Mouse (Mus musculus): ENCODE measurements at regions not wholly inside any gene's neighbourhood (a gene's known extent, or its start where the extent isn't known, plus 50 kb on each side); places are given as distances from the start of the nearest gene placed in this dataset.

DNA sequence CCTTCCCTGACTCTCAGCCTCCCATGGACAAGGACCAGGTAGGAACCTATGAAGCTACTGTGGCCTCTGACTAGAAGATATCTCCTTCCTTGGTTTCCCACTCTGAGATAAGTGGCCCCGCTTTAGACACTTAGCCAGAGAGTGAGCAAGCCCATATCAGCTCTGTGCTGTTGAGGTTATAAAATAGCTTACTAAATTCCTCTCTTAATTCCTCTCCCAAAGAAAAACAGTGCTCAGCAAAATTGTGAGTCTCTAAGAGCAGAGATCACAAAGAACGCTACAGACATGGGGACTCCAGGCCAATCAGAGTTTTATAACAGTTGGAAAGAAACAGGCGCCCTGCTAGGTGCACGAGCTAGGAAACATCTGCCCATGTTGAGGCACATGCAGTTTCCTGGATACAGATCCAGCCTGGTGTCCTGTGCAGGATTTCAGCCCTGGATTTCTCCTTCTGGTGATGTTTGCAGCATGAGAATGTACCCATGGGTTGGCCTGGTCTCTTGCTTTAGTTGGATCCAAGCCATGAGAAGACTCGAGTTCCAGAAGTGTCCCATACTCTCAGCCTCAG is 108.9 kb upstream of the Arhgap28 start:
- no peak overlapping the region for H3K4me3 ChIP-seq (ENCODE audit: low read length)
- no peak overlapping the region for H3K27ac ChIP-seq (ENCODE audit: low read length)
- no peak for ATAC-seq
- 70% methylated on average over 5 of the region's 5 CpGs for WGBS
- H3K9me3 ChIP-seq (ENCODE audit: control insufficient read depth, low read length) = no peaks in the 10 kb centered on the region
- H3K36me3 ChIP-seq (ENCODE audit: control insufficient read depth, insufficient read depth, low read length) = no peaks in the 10 kb centered on the region
- H3K27me3 ChIP-seq (replicated peaks; ENCODE audit: control insufficient read depth, insufficient read depth, low read length) = no peaks in the 10 kb centered on the region
- H3K9ac ChIP-seq (ENCODE audit: low read depth, low read length) = no peak overlapping the region
- H3K4me2 ChIP-seq (ENCODE audit: low read depth, low read length) = no peak overlapping the region
- no peaks in the 10 kb centered on the region for H3K4me1 ChIP-seq (ENCODE audit: control insufficient read depth, insufficient read depth, low read length)

DNA sequence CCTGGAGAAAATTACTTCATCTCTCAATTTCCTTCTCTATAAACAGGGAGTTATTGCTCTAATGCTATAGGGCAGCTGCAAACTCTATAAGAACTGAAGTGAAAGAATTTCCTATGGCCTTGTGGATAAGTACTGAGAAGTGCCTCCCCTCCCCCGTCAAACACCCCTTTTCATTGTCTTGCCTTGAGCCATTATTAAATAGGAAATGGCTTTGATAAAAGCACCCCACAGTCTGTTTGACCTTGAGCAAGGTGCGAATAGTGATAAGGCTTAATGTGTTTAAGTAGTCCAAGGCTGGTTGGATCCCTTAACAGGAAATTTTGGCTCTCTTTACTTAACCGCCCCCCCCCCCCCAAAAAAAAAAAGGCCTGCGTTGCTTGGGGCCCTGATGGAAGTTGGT is 111.7 kb upstream of the Arhgap28 start:
- H3K4me1 ChIP-seq (ENCODE audit: control insufficient read depth, insufficient read depth, low read length) = no peaks in the 10 kb centered on the region
- H3K27me3 ChIP-seq (replicated peaks; ENCODE audit: control insufficient read depth, insufficient read depth, low read length) = no peaks in the 10 kb centered on the region
- H3K4me3 ChIP-seq (ENCODE audit: low read length) = no peak overlapping the region
- no peak for ATAC-seq
- 73% methylated on average over 4 of the region's 4 CpGs for WGBS
- H3K9me3 ChIP-seq (ENCODE audit: control insufficient read depth, low read length) = no peaks in the 10 kb centered on the region
- H3K9ac ChIP-seq (ENCODE audit: low read depth, low read length) = no peak overlapping the region
- no peak overlapping the region for H3K27ac ChIP-seq (ENCODE audit: low read length)
- no peaks in the 10 kb centered on the region for H3K36me3 ChIP-seq (ENCODE audit: control insufficient read depth, insufficient read depth, low read length)
- H3K4me2 ChIP-seq (ENCODE audit: low read depth, low read length) = no peak overlapping the region

GRCm38 (mm10) chr17:68119055-68119698 is 115.3 kb upstream of the Arhgap28 start:
- Histone ChIP-seq H3K4me2 (ENCODE audit: low read depth, low read length) (no peak overlapping the region), H3K4me1 (ENCODE audit: control insufficient read depth, insufficient read depth, low read length) (no peaks in the 10 kb centered on the region), H3K36me3 (ENCODE audit: control insufficient read depth, insufficient read depth, low read length) (no peaks in the 10 kb centered on the region), H3K4me3 (ENCODE audit: low read length) (no peak overlapping the region), H3K9ac (ENCODE audit: low read depth, low read length) (no peak overlapping the region), H3K27ac (ENCODE audit: low read length) (no peak overlapping the region), H3K27me3 (replicated peaks; ENCODE audit: control insufficient read depth, insufficient read depth, low read length) (no peaks in the 10 kb centered on the region), H3K9me3 (ENCODE audit: control insufficient read depth, low read length) (no peaks in the 10 kb centered on the region)
- WGBS = 76% methylated on average over 3 of the region's 3 CpGs
- no peak for ATAC-seq

DNA sequence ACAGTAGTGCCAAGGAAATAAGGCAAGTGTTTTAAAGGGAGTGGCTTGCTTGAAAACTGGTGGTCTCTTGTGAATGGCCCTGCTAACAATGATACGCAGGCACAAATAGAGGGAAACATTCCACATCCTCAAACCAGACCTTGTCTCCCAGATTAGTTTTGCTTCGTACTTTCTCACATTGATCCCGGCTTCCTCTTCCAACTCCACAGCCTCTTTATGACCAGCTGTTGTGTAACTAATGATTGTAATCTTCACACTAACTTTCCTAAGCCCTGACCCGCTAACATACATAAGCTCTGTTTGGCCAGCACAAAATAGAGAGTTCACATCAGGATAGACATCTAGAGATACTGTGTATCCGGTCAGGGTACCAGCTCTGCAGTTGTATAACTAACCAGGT is 116.3 kb upstream of the Arhgap28 start:
- 59% methylated on average over 5 of the region's 5 CpGs for WGBS
- H3K4me1 ChIP-seq (ENCODE audit: control insufficient read depth, insufficient read depth, low read length) = no peaks in the 10 kb centered on the region
- H3K27me3 ChIP-seq (replicated peaks; ENCODE audit: control insufficient read depth, insufficient read depth, low read length) = no peaks in the 10 kb centered on the region
- H3K9ac ChIP-seq (ENCODE audit: low read depth, low read length) = no peak overlapping the region
- H3K4me2 ChIP-seq (ENCODE audit: low read depth, low read length) = no peak overlapping the region
- no peak overlapping the region for H3K27ac ChIP-seq (ENCODE audit: low read length)
- ATAC-seq = no peak
- no peak overlapping the region for H3K4me3 ChIP-seq (ENCODE audit: low read length)
- no peaks in the 10 kb centered on the region for H3K36me3 ChIP-seq (ENCODE audit: control insufficient read depth, insufficient read depth, low read length)
- no peaks in the 10 kb centered on the region for H3K9me3 ChIP-seq (ENCODE audit: control insufficient read depth, low read length)

GRCm38 (mm10) chr17:68120744-68121143 is 116.8 kb upstream of the Arhgap28 start:
- Histone ChIP-seq H3K4me1 (ENCODE audit: control insufficient read depth, insufficient read depth, low read length) (no peaks in the 10 kb centered on the region), H3K9me3 (ENCODE audit: control insufficient read depth, low read length) (no peaks in the 10 kb centered on the region), H3K4me2 (ENCODE audit: low read depth, low read length) (no peak overlapping the region), H3K27me3 (replicated peaks; ENCODE audit: control insufficient read depth, insufficient read depth, low read length) (no peaks in the 10 kb centered on the region), H3K27ac (ENCODE audit: low read length) (no peak overlapping the region), H3K4me3 (ENCODE audit: low read length) (no peak overlapping the region), H3K36me3 (ENCODE audit: control insufficient read depth, insufficient read depth, low read length) (no peaks in the 10 kb centered on the region), H3K9ac (ENCODE audit: low read depth, low read length) (no peak overlapping the region)
- ATAC-seq = no peak
- whole genome bisulfite sequencing = 54% methylated on average over 6 of the region's 6 CpGs

- Histone ChIP-seq H3K36me3 (ENCODE audit: control insufficient read depth, insufficient read depth, low read length) (no peaks in the 10 kb centered on the region), H3K27me3 (replicated peaks; ENCODE audit: control insufficient read depth, insufficient read depth, low read length) (no peaks in the 10 kb centered on the region), H3K9me3 (ENCODE audit: control insufficient read depth, low read length) (no peaks in the 10 kb centered on the region), H3K27ac (ENCODE audit: low read length) (no peak overlapping the region), H3K4me3 (ENCODE audit: low read length) (no peak overlapping the region), H3K4me1 (ENCODE audit: control insufficient read depth, insufficient read depth, low read length) (no peaks in the 10 kb centered on the region), H3K4me2 (ENCODE audit: low read depth, low read length) (no peak overlapping the region), H3K9ac (ENCODE audit: low read depth, low read length) (no peak overlapping the region)
- 64% methylated on average over 10 of the region's 10 CpGs for WGBS
- ATAC-seq = no peak
Measured at GRCm38 (mm10) chr17:68134373-68134772, 130.5 kb upstream of the Arhgap28 start.

DNA sequence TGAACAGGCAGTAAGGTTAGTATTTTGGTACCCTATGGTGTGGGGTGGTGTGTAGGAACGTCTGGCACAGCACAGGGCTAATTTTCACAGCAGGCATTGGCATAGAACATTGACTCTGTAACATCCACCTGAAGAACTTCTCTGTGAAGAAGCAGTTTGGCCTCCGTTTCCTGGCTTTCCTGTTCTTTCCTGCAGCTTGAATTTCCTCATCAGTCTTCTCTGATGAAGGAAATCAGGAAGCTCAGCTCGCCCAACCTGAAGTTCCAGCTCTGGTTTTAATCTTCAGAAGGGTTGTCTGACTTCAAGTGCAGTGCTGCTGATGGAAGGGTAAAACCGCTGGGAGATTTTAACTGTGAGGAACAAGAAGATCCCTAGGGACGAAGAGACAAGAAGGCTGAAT is 131.5 kb upstream of the Arhgap28 start:
- Histone ChIP-seq H3K4me2 (ENCODE audit: low read depth, low read length) (no peak overlapping the region), H3K9ac (ENCODE audit: low read depth, low read length) (no peak overlapping the region), H3K4me3 (ENCODE audit: low read length) (no peak overlapping the region), H3K4me1 (ENCODE audit: control insufficient read depth, insufficient read depth, low read length) (no peaks in the 10 kb centered on the region), H3K27me3 (replicated peaks; ENCODE audit: control insufficient read depth, insufficient read depth, low read length) (no peaks in the 10 kb centered on the region), H3K36me3 (ENCODE audit: control insufficient read depth, insufficient read depth, low read length) (no peaks in the 10 kb centered on the region), H3K27ac (ENCODE audit: low read length) (no peak overlapping the region), H3K9me3 (ENCODE audit: control insufficient read depth, low read length) (no peaks in the 10 kb centered on the region)
- 66% methylated on average over 5 of the region's 5 CpGs for WGBS
- ATAC-seq = no peak

- Histone ChIP-seq H3K36me3 (ENCODE audit: control insufficient read depth, insufficient read depth, low read length) (no peaks in the 10 kb centered on the region), H3K27ac (ENCODE audit: low read length) (no peak overlapping the region), H3K4me1 (ENCODE audit: control insufficient read depth, insufficient read depth, low read length) (no peaks in the 10 kb centered on the region), H3K9ac (ENCODE audit: low read depth, low read length) (no peak overlapping the region), H3K4me3 (ENCODE audit: low read length) (no peak overlapping the region), H3K4me2 (ENCODE audit: low read depth, low read length) (no peak overlapping the region), H3K9me3 (ENCODE audit: control insufficient read depth, low read length) (no peaks in the 10 kb centered on the region), H3K27me3 (replicated peaks; ENCODE audit: control insufficient read depth, insufficient read depth, low read length) (no peaks in the 10 kb centered on the region)
- ATAC-seq = no peak
- 90% methylated on average over 7 of the region's 7 CpGs for WGBS
Measured at GRCm38 (mm10) chr17:68143307-68143706, 130.3 kb upstream of the L3mbtl4 start.

DNA sequence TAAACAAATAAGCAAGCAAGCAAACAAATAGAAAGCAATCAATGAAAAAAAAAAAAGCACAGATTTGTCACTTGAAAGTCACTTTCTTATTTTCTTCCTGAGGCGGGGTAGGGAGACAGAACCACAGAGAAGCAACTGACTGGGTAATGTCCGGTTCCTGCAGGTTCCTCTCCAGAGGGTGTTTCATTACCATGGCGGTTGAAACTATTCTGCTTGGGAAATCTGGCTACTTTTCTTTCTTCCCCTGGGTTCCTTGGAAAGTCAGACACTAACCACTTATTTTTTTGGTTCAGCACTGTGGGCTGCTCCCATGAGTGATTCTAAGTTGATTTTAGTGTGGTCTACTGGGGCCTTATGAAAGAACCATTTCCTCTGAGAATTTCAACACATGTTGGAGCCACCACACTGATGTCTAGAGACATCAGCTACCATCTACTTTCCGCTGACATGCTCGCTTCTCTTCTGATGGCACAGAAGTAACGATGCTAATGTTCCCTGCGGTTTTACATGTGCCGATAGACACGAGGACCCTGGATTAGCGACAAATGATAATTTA is 124.3 kb upstream of the L3mbtl4 start:
- Histone ChIP-seq H3K9me3 (ENCODE audit: control insufficient read depth, low read length) (no peaks in the 10 kb centered on the region), H3K4me3 (ENCODE audit: low read length) (no peak overlapping the region), H3K27ac (ENCODE audit: low read length) (no peak overlapping the region), H3K36me3 (ENCODE audit: control insufficient read depth, insufficient read depth, low read length) (no peaks in the 10 kb centered on the region), H3K4me1 (ENCODE audit: control insufficient read depth, insufficient read depth, low read length) (no peaks in the 10 kb centered on the region), H3K27me3 (replicated peaks; ENCODE audit: control insufficient read depth, insufficient read depth, low read length) (no peaks in the 10 kb centered on the region), H3K4me2 (ENCODE audit: low read depth, low read length) (no peak overlapping the region), H3K9ac (ENCODE audit: low read depth, low read length) (no peak overlapping the region)
- no peak for ATAC-seq
- 95% methylated on average over 10 of the region's 10 CpGs for WGBS
